Mouse (Mus musculus) midbrain, embryonic 15.5 days (tissue): Measurements from ENCODE around the gene Mrgpre. TPM values are rescaled to one million over a fixed set of nuclear protein-coding genes. Genes with fewer than 3 reads are reported as not detected.

Experiments used
- ATAC-seq: fragments of 200-750 bp; cut with Nextera tagmentation; replicated peaks from 2 replicates; pipeline ENCODE4 v1.8.0; 2017; ENCODE audit warnings: moderate TSS enrichment
- H3K27ac ChIP-seq: fragments of 300-500 bp; sonication (generic); 2 replicates; pipeline ENCODE4 v1.5.1; 2015; ENCODE audit warnings: mild to moderate bottlenecking, inconsistent platforms
- H3K27me3 ChIP-seq: fragments of 300-500 bp; sonication (generic); replicated peaks from 2 replicates; pipeline ENCODE4 v1.6.1; 2015; ENCODE audit warnings: inconsistent platforms
- H3K36me3 ChIP-seq: fragments of 300-500 bp; sonication (generic); replicated peaks from 2 replicates; pipeline ENCODE4 v1.6.1; 2015; ENCODE audit warnings: inconsistent platforms
- H3K4me1 ChIP-seq: fragments of 300-500 bp; sonication (generic); 2 replicates; pipeline ENCODE4 v1.6.1; 2015; ENCODE audit warnings: inconsistent platforms
- H3K4me2 ChIP-seq: fragments of 300-500 bp; sonication (generic); 2 replicates; pipeline ENCODE4 v1.6.1; 2015; ENCODE audit warnings: inconsistent platforms, mild to moderate bottlenecking, moderate library complexity
- H3K4me3 ChIP-seq: fragments of 300-500 bp; sonication (generic); 2 replicates; pipeline ENCODE4 v1.5.1; 2015; ENCODE audit warnings: mild to moderate bottlenecking, inconsistent platforms
- H3K9ac ChIP-seq: fragments of 300-500 bp; sonication (generic); 2 replicates; pipeline ENCODE4 v1.6.1; 2015; ENCODE audit warnings: mild to moderate bottlenecking, inconsistent platforms
- H3K9me3 ChIP-seq: fragments of 300-500 bp; sonication (generic); 2 replicates; pipeline ENCODE4 v1.6.1; 2016; ENCODE audit warnings: inconsistent platforms
- WGBS: fragments of 180-500 bp; shearing (Covaris S2); methylation state at CpG from one replicate; pipeline ENCODE4 v1.1.7; 2015; ENCODE audit warnings: mixed read lengths; 5-methylcytosine and 5-hydroxymethylcytosine counted together
- polyA plus RNA-seq: library from polyadenylated mRNA; unstranded; fragments of >200 nt; fragmentation: Nextera tagmentation; extraction: Ambion mirVana; gene quantifications from 2 replicates; pipeline ENCODE4 v1.2.1, GENCODE M21; 2015

Gene Mrgpre
- polyA plus RNA-seq, 1 experiment from 2014 or later, result 10.0 TPM

DNA sequence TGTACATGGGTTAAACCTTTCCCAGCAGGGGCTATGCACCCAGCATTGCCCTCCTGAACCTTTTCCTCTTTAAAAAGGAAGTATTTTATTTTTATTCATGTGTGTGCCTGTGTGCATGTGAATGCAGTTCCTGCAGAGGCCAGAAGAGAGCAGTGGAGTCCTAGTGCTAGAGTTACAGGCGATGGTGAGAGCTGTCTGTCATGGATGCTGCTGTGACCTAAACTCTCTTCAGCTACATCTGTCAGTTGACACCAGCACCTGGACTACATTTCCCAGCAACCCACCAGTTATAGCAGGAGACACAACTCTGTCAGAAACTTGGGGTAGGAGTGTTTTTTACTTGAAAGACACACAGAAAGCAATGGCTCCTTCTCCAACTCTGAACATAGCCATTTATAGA is 24.6 kb upstream of the Mrgpre start:
- Histone ChIP-seq H3K27ac (no peak overlapping the region), H3K27me3 (no peaks in the 10 kb centered on the region), H3K4me2 (no peak overlapping the region), H3K4me3 (no peak overlapping the region), H3K9ac (no peak overlapping the region), H3K36me3 (peaks cover 19% of the 10 kb centered on the region), H3K4me1 (no peaks in the 10 kb centered on the region), H3K9me3 (no peaks in the 10 kb centered on the region)
- ATAC-seq, result no peak
- WGBS, result 38% methylated on average over 1 of the region's 1 CpGs

DNA sequence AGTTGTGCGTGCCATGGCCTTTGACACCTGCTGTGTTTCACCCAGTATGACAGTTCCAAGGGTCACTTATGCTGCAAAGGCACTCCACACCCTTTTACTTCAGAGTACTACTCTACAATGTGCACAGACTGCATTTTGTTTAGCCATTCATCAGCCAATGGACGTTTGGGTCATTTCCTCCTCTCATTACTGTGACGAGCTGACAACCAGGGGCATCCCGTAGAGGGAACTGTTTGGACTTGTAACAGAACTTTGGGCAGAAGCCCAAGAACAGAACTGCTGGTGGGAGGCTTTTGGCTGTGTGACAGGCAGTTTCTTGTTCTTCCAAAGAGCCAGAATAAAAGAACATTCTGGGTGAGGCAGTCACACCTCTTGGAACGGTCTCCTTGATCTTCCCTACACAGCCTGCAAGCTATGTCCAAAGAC is 20.9 kb upstream of the Mrgpre start:
- no peak overlapping the region for H3K27ac ChIP-seq
- ATAC-seq, result no peak
- H3K4me2 ChIP-seq, result no peak overlapping the region
- H3K9ac ChIP-seq, result no peak overlapping the region
- no peaks in the 10 kb centered on the region for H3K27me3 ChIP-seq
- H3K4me1 ChIP-seq, result no peaks in the 10 kb centered on the region
- H3K4me3 ChIP-seq, result no peak overlapping the region
- H3K36me3 ChIP-seq, result peaks cover 9% of the 10 kb centered on the region; the same call in 1 of the 2 replicates
- 70% methylated on average over 5 of the region's 5 CpGs for WGBS
- no peaks in the 10 kb centered on the region for H3K9me3 ChIP-seq

DNA sequence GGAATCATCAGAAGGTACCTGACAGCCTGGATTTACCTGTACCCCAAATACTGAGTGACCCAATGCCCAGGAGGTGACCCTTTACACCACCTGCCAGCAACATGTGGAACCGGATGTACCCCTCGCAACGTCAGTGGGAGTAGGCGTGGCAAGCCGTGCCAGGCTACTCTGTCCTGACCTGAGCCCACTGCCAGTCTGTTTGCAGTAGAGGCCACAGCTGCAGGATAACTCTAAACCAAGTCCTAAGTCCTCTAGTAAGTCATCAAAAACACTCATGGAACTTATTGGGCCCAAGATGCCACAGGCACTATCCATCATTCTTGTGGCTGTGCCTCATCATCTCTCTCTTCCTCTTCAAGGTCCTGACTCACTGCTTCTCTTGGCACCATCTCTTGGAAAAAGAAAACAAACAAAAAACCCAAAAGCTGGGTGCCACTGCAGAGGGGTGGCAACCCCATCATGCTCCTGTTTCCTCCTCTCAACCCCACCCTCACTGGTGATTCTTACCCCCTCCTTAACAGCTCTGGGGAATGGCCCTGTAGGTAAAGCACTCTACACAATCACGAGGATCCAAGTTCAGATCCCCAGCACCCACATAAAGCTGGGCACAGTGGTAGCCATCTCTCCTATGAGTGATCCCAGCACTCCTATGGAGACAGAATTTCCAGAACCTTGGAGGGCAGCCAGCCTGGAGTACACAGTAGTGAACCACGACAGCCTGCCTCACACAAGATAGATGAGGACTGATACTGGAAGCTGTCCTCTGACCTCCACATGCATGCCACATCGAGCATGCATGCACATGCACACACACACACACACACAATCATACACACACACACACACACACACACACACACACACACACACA is 17.1 kb upstream of the Mrgpre start:
- no peaks in the 10 kb centered on the region for H3K27me3 ChIP-seq
- H3K4me3 ChIP-seq, result no peak overlapping the region
- peaks cover 24% of the 10 kb centered on the region; the same call in 1 of the 2 replicates for H3K36me3 ChIP-seq
- H3K4me1 ChIP-seq, result no peaks in the 10 kb centered on the region
- 87% methylated on average over 8 of the region's 8 CpGs for WGBS
- no peak for ATAC-seq
- no peak overlapping the region for H3K27ac ChIP-seq
- no peak overlapping the region for H3K9ac ChIP-seq
- no peak overlapping the region for H3K4me2 ChIP-seq
- H3K9me3 ChIP-seq, result no peaks in the 10 kb centered on the region

DNA sequence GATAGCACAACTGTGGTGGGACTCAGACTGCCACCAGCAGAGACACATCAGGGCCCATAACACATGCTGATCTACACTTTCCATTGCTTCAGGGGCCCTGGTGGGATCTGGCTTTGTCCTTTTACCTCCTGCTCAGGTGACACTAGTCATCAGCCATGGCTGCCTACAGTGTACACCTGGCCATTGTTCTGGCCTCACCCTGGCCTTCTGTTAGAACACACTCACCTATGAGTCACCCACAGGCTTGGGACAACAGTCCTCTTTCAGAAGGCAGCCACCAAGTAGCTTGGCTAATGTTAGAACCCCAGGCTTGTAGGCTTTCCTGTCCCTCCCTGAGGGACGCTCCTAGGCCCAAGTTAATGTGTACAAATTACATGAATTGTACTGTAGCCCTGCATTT is 16.5 kb upstream of the Mrgpre start:
- Histone ChIP-seq H3K27ac (no peak overlapping the region), H3K9ac (no peak overlapping the region), H3K27me3 (no peaks in the 10 kb centered on the region), H3K4me2 (no peak overlapping the region), H3K9me3 (no peaks in the 10 kb centered on the region), H3K4me3 (no peak overlapping the region), H3K36me3 (peaks cover 23% of the 10 kb centered on the region; the same call in 1 of the 2 replicates), H3K4me1 (no peaks in the 10 kb centered on the region)
- 90% methylated on average over 1 of the region's 1 CpGs for WGBS
- no peak for ATAC-seq

GRCm38 (mm10) chr7:143798783-143799182 is 14.5 kb upstream of the Mrgpre start:
- Histone ChIP-seq H3K4me1 (no peaks in the 10 kb centered on the region), H3K4me3 (no peak overlapping the region), H3K9me3 (no peaks in the 10 kb centered on the region), H3K36me3 (peaks cover 26% of the 10 kb centered on the region; the same call in 1 of the 2 replicates), H3K27me3 (no peaks in the 10 kb centered on the region), H3K4me2 (no peak overlapping the region), H3K27ac (no peak overlapping the region), H3K9ac (no peak overlapping the region)
- no peak for ATAC-seq
- 91% methylated on average over 4 of the region's 4 CpGs for WGBS

DNA sequence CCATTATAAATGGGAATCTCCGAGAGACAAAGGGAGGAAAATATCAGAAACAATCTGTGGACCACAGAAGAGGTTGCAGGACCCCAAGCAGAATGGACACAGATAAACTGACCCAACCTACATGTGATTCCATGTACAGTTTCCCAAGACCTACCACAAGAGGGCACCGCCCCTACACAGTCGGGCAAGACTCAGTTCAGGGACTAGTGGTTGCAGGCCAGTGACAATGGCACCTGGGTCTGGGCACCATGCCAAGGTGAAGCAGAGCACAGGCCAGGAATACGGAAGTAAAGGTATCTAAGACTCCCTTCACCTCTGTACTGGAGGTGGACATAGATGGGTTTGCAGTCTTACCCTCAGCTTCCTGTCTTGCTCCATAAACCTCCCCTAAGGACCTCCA is 8.8 kb upstream of the Mrgpre start:
- no peak overlapping the region for H3K27ac ChIP-seq
- no peak overlapping the region for H3K9ac ChIP-seq
- peaks cover 22% of the 10 kb centered on the region; the same call in 1 of the 2 replicates for H3K36me3 ChIP-seq
- no peak for ATAC-seq
- 52% methylated on average over 4 of the region's 4 CpGs for WGBS
- H3K4me2 ChIP-seq, result no peak overlapping the region
- H3K4me3 ChIP-seq, result no peak overlapping the region
- H3K4me1 ChIP-seq, result no peaks in the 10 kb centered on the region
- no peaks in the 10 kb centered on the region for H3K9me3 ChIP-seq
- no peaks in the 10 kb centered on the region for H3K27me3 ChIP-seq

GRCm38 (mm10) chr7:143792336-143792985 is 8.2 kb upstream of the Mrgpre start:
- ATAC-seq, result no peak
- no peak overlapping the region for H3K4me2 ChIP-seq
- no peaks in the 10 kb centered on the region for H3K4me1 ChIP-seq
- no peaks in the 10 kb centered on the region for H3K9me3 ChIP-seq
- WGBS, result 81% methylated on average over 6 of the region's 6 CpGs
- H3K9ac ChIP-seq, result no peak overlapping the region
- 0 out of 2 replicates have a peak, but pooled peaks cover 16% of the 10 kb centered on the region for H3K36me3 ChIP-seq
- no peak overlapping the region for H3K27ac ChIP-seq
- H3K27me3 ChIP-seq, result no peaks in the 10 kb centered on the region
- no peak overlapping the region for H3K4me3 ChIP-seq

GRCm38 (mm10) chr7:143783378-143783995 is 813 bp downstream of the Mrgpre start:
- no peaks in the 10 kb centered on the region for H3K36me3 ChIP-seq
- no peaks in the 10 kb centered on the region for H3K9me3 ChIP-seq
- ATAC-seq, result peak; percentile 69
- peak overlapping the region; percentile 72 for H3K4me2 ChIP-seq
- WGBS, result 16% methylated on average over 6 of the region's 6 CpGs
- peaks cover 19% of the 10 kb centered on the region for H3K4me1 ChIP-seq
- H3K4me3 ChIP-seq, result peak overlapping the region; percentile 54
- H3K27me3 ChIP-seq, result no peaks in the 10 kb centered on the region
- H3K27ac ChIP-seq, result peak overlapping the region; percentile 74
- peak overlapping the region; percentile 53 for H3K9ac ChIP-seq

GRCm38 (mm10) chr7:143777375-143777774 is 6.9 kb downstream of the Mrgpre start:
- Histone ChIP-seq H3K4me1 (no peaks in the 10 kb centered on the region), H3K4me3 (no peak overlapping the region), H3K9me3 (no peaks in the 10 kb centered on the region), H3K9ac (no peak overlapping the region), H3K27me3 (no peaks in the 10 kb centered on the region), H3K36me3 (no peaks in the 10 kb centered on the region), H3K4me2 (no peak overlapping the region), H3K27ac (no peak overlapping the region)
- 71% methylated on average over 2 of the region's 2 CpGs for WGBS
- ATAC-seq, result no peak

GRCm38 (mm10) chr7:143776137-143776536 is 8.2 kb downstream of the Mrgpre start:
- Histone ChIP-seq H3K36me3 (no peaks in the 10 kb centered on the region), H3K4me1 (no peaks in the 10 kb centered on the region), H3K4me3 (no peak overlapping the region), H3K27me3 (no peaks in the 10 kb centered on the region), H3K4me2 (no peak overlapping the region), H3K9ac (no peak overlapping the region), H3K9me3 (no peaks in the 10 kb centered on the region), H3K27ac (no peak overlapping the region)
- no peak for ATAC-seq
- 34% methylated on average over 3 of the region's 3 CpGs for WGBS

- H3K4me1 ChIP-seq, result no peaks in the 10 kb centered on the region; the same call in 1 of the 2 replicates
- WGBS, result 59% methylated on average over 1 of the region's 1 CpGs
- no peaks in the 10 kb centered on the region for H3K36me3 ChIP-seq
- H3K9me3 ChIP-seq, result no peaks in the 10 kb centered on the region
- ATAC-seq, result no peak
- no peak overlapping the region for H3K4me2 ChIP-seq
- peaks cover 11% of the 10 kb centered on the region; the same call in 1 of the 2 replicates for H3K27me3 ChIP-seq
- no peak overlapping the region for H3K4me3 ChIP-seq
- H3K9ac ChIP-seq, result no peak overlapping the region
- no peak overlapping the region for H3K27ac ChIP-seq
Measured at GRCm38 (mm10) chr7:143769461-143769860, 14.8 kb downstream of the Mrgpre start.

DNA sequence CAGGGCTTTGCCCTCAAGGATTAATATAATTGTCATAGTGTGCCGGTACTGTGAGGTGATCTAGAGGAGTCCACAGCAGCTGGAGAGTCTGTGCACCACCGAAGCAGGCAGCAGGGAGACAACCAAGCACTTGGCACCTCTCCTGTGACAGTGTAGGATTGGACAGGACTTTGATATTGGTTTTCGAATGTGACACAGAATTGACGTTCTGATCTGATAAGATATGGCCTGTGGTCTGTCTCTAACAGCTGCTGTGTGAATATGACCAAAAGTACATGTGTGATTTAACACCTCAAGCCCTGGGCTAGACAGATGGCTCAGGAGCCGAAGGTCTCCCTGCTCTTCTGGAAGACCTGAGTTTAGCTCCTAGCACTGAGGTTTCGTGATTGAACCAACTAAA is 16.0 kb downstream of the Mrgpre start:
- H3K4me3 ChIP-seq, result no peak overlapping the region
- no peak overlapping the region for H3K27ac ChIP-seq
- no peak for ATAC-seq
- 79% methylated on average over 6 of the region's 6 CpGs for WGBS
- no peak overlapping the region for H3K4me2 ChIP-seq
- no peaks in the 10 kb centered on the region for H3K36me3 ChIP-seq
- H3K9ac ChIP-seq, result no peak overlapping the region
- peaks cover 11% of the 10 kb centered on the region; the same call in 1 of the 2 replicates for H3K27me3 ChIP-seq
- H3K9me3 ChIP-seq, result no peaks in the 10 kb centered on the region
- no peaks in the 10 kb centered on the region; the same call in 1 of the 2 replicates for H3K4me1 ChIP-seq
